Mouse (Mus musculus) cortical plate, adult 2 months (tissue): ENCODE results near the gene Lman2.

Source experiments
- CTCF ChIP-seq: fragments of 200-500 bp; IDR thresholded peaks from 2 replicates; pipeline ENCODE4 v1.5.1; 2011; ENCODE audit warnings: mild to moderate bottlenecking, control low read depth, low read length; ENCODE audit not compliant: insufficient read depth; ENCODE audit errors: extremely low read depth
- POLR2A ChIP-seq: fragments of 200-500 bp; IDR thresholded peaks from 2 replicates; pipeline ENCODE4 v1.6.1; 2011; ENCODE audit warnings: mild to moderate bottlenecking, low read length, control low read depth; ENCODE audit not compliant: insufficient read depth; ENCODE audit errors: extremely low read depth

- TF ChIP-seq POLR2A: no peak
- no peak for TF ChIP-seq CTCF
Measured at GRCm38 (mm10) chr13:55403266-55403665, 40.7 kb upstream of the Lman2 start.
